Mouse (Mus musculus) mouse embryonic stem cell (cell line): Measurements from ENCODE around the gene Mfsd7a.
"Not testable (repeated sequence)": the region's sequence is repeated elsewhere in the genome, so short reads cannot be mapped to it uniquely, and the experiment has no call there.

Experiments
- in situ Hi-C, 2 experiments: fragments of 300-500 bp; cut with MboI; formaldehyde crosslinking; loops; 1 replicate in 1 of 2; 3 replicates in 1 of 2; pipeline ENCODE4 v1.14.3; 2019 to 2020; ENCODE audit warnings: low sequenced_read_pairs in 2 of 2, low pct_unique_long_range_greater_than_20kb in 1 of 2, mixed read lengths in 1 of 2; ENCODE audit not compliant: unreplicated experiment in 1 of 2

Gene Mfsd7a

DNA sequence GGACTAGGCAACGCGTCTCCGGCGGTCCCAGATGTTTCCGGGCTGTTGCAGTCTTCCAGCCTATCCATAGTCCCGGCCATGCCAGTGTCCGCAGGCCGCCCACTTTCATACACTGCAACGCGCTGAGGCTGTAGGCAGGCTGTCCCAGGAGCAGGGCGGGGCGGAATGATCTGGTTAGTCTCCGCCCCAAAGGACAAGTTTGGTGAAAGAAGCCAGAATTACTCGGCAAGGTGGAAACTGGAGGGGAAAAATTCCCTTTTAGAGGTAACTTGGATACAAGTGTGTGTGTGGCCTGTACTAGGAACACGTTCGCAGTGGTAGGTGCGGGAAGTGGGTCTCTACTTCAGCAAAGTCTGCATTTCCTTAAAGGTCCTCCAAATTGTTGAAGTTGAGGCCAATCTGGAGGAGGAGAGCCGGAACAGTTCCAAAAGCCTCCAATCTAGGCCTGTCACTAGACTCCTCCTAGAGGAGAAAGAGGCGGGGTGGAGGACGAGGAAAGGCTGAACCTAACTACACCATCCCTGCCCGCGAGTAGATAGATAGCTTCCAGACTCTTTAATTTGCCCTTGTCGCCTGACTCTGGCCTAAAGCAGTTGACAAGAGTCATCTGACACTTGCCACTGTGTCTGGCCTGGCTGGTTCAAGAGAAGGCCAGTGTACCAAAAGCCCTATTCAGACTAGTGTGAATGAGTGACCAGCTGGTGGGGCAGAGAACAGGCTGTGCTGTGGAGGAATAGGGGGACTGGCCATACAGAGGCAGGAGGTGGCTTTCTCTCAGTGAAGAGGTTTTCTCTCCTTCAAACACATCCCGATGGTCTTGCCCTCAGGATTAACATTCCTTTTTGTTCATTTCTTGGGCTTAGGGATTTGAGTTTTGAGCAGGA, at the start of gene Mfsd7a:
Gene Mfsd7a (minus strand): TSS at position 107 of the 884 bp plus-strand sequence.
- in situ Hi-C loops: no loop called here

DNA sequence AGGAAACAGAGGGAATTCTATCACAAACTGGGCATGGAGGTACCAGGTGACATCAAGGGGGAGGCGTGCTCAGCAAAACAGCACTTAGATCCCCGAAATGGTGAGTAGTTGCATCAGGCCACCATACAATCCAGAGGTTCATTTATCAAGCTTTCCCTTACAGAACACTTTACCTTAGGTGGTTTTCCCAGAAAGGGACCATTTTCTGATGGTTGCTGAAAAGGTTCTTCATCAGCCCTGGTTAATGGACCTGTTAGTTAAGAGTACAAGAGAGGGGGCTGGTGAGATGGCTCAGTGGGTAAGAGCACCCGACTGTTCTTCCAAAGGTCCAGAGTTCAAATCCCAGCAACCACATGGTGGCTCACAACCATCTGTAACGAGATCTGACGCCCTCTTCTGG, 37.5 kb upstream of the Mfsd7a start:
- in situ Hi-C loops: not testable (repeated sequence)

DNA sequence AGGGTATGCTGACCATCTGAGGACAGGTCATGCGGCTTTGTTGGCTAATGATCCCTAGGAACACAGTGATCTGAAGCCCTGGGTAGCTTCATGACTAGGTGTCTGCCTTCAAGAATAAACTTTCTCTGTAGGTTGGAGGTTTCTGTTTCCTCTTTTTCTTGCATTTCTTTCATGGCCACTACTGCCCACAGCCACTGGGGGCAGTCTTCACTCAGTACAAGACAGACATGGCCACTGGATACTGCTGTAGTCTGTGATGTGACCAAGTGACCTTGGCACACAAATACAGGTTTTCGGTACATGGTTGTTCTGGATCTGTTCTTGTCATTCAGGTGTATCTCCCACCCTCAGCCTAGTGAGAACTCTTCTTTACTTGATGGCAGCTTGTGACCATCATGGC, 36.5 kb upstream of the Mfsd7a start:
- in situ Hi-C loops: no loop called here

GRCm38 (mm10) chr5:108483006-108483405, 34.3 kb upstream of the Mfsd7a start:
- in situ Hi-C loops: no loop called here

DNA sequence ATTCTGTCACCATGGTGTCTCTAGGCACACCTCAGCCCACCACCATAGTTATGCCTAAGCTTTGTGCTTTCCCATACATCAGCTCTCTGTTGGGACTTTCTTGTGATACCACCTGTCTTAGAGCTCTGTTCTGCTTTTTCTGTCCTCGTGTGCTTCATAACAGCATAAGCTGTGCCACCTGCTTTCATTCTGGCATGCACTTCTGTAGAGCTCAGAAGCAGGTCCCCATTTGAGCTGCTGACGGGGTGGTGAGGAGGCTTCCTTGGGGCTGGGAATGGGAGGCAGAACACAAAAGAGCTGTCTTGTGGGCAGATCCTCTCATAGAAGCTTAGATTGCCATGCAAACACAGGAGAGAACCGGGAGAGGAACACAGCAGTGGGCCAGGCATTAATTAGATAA, 27.3 kb upstream of the Mfsd7a start:
- in situ Hi-C loops: no loop called here

- in situ Hi-C loops: no loop called here
Measured at GRCm38 (mm10) chr5:108473737-108474136, 25.0 kb upstream of the Mfsd7a start.

GRCm38 (mm10) chr5:108469617-108470016, 20.9 kb upstream of the Mfsd7a start:
- in situ Hi-C loops: no loop called here

- in situ Hi-C loops: no loop called here
Measured at GRCm38 (mm10) chr5:108466647-108467046, 18.0 kb upstream of the Mfsd7a start.

DNA sequence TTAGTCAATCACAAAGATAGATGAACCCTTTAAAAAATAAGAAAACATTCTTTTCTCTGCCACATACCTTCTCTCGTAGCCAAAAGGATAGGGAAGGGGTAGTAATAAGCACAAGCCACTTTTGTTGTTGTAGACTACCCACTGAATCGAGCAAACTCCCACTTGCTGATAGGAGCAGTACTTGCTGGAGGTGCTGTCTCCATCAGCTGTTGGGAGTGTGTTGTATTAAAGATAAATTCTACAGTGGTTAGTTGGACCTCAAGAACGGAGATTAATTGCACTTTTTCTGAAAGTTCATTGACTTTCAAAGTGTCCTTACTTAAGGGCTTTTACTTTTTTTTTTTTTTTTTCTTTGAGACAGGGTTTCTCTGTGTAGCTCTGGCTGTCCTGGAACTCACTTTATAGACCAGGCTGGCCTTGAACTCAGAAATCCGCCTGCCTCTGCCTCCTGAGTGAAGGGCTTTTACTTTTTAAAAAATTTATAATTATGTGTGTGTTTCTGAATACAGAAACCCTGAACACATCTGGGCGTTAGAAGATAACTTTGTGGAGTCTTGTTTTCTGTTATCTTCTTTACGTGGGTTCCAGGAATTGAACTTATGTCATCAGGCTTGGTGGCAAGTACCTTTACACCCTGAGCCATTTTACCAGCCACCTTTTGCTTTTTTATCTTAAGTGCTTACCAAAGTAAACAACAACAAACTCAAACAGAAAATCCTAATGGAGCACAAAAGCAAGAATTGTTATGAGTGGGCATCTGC, 16.6 kb upstream of the Mfsd7a start:
- in situ Hi-C loops: no loop called here

GRCm38 (mm10) chr5:108462446-108462845, 13.8 kb upstream of the Mfsd7a start:
- in situ Hi-C loops: no loop called here

DNA sequence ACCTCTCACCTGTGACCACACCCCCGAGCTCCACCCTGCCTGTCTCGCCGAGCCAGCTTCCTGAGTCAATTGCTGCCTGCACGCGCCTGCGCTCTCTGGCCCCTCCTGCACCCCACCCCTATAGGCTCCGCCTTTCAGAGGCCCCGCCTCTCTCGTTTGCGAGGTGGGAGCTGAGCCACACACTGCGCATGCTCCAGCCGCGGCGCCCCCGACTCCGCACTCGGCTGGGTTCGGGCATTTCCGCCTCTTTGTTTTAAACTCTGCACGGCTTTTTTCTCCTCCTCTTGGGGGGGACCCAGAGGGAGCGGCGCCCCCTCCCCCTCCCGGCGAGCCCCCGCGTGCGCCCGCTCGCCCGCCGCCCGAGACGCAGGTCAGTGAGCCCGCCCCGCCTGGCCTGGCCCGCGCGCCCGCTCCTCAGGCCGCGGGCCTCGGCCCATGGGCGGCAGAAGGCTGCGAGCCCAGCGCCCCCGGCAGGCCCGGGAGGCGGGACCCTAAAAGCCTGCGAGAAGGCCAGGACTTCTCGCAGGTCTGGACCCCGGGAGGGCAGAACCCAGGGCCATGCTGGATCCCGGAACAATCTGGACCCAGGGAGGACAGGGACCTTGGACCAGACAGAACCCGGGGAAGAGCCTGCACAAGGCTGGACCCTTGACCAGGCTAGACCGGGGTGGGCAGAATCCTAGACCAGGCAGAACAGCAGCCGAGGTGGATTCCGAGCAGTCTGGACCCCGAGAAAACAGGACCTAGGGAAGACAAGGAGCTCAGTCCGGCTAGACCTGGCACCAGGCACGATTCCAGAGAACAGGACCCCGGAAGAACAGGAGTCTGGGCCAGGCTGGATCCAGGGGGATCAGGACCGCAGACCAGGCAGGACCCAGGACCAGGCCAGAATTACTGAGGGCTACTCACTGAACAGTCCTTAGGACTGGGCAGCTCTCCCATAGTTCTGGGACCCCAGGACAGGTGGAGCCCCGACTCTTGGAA, 12.7 kb upstream of the Mfsd7a start, which contains the start of gene Pcgf3:
Gene Pcgf3 (plus strand): TSS at position 151 of the 984 bp plus-strand sequence.
- in situ Hi-C loops: no loop called here

- in situ Hi-C loops: no loop called here
Measured at GRCm38 (mm10) chr5:108460461-108460860, 11.8 kb upstream of the Mfsd7a start.

GRCm38 (mm10) chr5:108458706-108459105, 10.0 kb upstream of the Mfsd7a start:
- in situ Hi-C loops: no loop called here

GRCm38 (mm10) chr5:108454094-108454493, 5.4 kb upstream of the Mfsd7a start:
- in situ Hi-C loops: no loop called here

DNA sequence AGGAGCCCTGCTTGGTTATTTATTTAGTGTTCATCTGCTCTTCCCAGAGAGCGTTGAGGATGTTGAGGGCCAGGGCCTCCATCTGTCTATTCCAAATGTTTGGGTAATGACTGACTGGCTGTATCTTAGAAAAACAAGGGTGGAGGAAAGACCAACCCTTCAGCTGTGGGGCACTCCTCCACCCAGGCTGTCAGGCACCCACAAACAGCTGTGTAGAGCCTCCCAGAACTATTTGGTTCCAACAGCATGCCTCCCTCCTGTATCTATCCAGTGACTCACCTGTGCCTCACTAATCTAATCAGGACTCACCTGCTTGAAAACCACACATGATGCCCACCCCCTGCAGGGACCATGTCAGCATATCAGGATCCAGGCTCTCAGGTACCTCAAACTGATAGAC, 3.7 kb upstream of the Mfsd7a start:
- in situ Hi-C loops: no loop called here

DNA sequence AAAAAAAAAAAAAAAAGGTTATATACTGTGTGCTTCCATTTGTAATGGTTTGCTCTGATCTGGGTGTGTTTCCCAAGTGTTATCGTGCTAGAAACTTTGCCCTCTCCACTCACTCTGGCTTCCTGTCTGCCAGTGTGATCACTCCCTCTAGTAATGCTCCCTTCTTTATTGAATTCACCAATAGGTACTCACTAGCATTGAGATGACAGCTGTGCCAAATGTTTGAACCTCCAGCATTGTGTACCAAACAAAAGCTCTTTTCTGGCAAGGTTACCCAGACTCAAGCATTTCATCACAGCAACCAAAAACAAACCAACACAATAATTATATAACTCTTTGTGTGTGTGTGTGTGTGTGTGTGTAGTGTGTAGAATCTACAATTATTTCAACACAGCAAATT, 2.9 kb upstream of the Mfsd7a start:
- in situ Hi-C loops: no loop called here

- in situ Hi-C loops: no loop called here
Measured at GRCm38 (mm10) chr5:108450837-108451540, 2.3 kb upstream of the Mfsd7a start.

GRCm38 (mm10) chr5:108447857-108448256, 834 bp downstream of the Mfsd7a start:
- in situ Hi-C loops: no loop called here
